Mouse (Mus musculus) cerebellum, adult 2 months (tissue): ENCODE measurements around the gene Klhl29.

ENCODE experiments used
- CTCF ChIP-seq: fragments of 200-500 bp; IDR thresholded peaks from 2 replicates; pipeline ENCODE4 v1.5.1; 2011; ENCODE audit warnings: low read depth, mild to moderate bottlenecking, control low read depth, low read length, moderate library complexity, borderline replicate concordance; ENCODE audit not compliant: insufficient read depth
- POLR2A ChIP-seq: fragments of 200-500 bp; IDR thresholded peaks from 2 replicates; pipeline ENCODE4 v1.6.1; 2011; ENCODE audit warnings: low read length, control low read depth, borderline replicate concordance; ENCODE audit not compliant: insufficient read depth

DNA sequence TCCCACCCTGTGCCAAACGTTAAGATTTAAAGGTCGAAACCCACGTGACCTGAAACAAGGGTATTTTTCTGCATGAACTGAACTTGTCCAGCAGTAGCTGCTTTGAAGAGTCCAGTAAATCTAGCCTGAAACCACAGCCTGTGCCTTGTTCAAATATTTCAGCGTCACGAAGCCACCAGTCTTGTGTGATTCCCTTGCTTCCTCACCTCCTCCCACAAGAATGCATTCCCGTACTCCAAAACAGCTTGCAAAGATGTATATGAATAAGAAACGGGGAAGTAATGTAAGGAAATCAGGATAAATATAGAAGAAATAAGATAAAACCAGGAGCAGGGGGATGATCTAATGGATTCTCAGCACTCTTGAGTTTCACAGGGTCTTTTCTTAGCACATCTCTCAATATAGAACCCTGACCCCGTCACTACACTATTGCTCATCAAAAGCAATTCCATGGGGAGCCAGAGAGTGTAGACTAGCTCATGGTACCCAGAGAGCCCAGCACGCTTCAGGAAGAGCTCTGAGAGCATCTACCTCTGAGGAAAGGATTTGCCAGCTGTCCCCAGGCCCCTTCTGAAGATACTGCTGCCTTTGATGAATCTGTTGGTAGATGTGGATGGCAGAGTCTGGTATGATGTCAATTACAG is 52.9 kb downstream of the Klhl29 start:
- TF ChIP-seq CTCF (no peak), POLR2A (no peak)
